Mouse (Mus musculus): Measurements from ENCODE around the gene Ccdc171. TPM values are rescaled to one million over a fixed set of nuclear protein-coding genes. Genes with fewer than 3 reads are reported as not detected.
"Not testable (repeated sequence)": the region's sequence is repeated elsewhere in the genome, so short reads cannot be mapped to it uniquely, and the experiment has no call there.

Gene Ccdc171
- polyA plus RNA-seq, 1 experiment from 2014 or later = 4.1 TPM

DNA sequence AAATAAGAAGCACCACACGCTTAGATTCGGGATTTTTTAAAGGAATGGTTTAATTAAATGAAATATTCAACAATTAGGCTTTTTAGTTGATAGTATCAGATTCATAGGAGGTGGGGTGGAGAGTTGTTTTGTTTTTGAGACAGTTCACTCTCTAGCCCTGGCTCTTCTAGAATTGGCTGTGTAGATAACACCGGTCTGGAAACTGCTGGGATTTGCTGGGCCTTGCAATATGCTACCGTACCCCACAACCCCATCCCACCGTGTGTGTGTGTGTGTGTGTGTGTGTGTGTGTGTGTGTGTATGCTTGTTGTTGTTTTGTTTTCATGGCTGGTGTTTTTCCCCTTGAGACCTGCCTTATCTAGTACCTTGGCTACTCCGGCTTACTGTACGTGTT, 24.3 kb upstream of the Ccdc171 start:
- Histone ChIP-seq H3K9me3 (ENCODE audit: control insufficient read depth, low read length) (no peaks in the 10 kb centered on the region), H3K36me3 (ENCODE audit: control insufficient read depth, insufficient read depth, low read length) (no peaks in the 10 kb centered on the region), H3K4me3 (ENCODE audit: low read depth, low read length) (no peak overlapping the region), H3K27ac (ENCODE audit: low read depth, low read length) (no peak overlapping the region; the same call in 1 of the 2 replicates), H3K4me1 (ENCODE audit: control insufficient read depth, insufficient read depth, low read length) (peaks cover 5% of the 10 kb centered on the region; the same call in 1 of the 2 replicates), H3K27me3 (ENCODE audit: control insufficient read depth, insufficient read depth, low read length) (no peaks in the 10 kb centered on the region), H3K4me2 (peak overlapping the region; percentile 47), H3K9ac (ENCODE audit: low read length) (no peak overlapping the region)
- peak; percentile 72 for ATAC-seq (ENCODE audit: low FRiP score)
- no peak for DNase-seq (ENCODE audit: low spot score, missing footprints)
- 33% methylated on average over 7 of the region's 7 CpGs for WGBS

DNA sequence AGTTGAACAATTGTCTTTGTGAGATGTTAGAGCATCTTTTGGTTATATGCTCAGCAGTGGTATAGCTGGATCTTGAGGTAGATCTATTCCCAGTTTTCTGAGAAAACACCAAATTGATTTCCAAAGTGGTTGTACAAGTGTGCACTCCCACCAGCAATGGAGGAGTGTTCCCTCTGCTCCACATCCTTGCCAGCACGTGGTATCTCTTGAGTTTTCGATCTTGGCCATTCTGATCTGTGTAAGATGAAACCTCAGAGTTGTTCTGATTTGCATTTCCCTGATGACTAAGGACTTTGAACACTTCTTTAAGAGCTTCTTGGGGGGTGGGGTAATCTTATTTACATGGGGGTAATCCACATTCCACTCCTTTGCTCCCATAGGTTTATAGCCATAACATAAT, 15.7 kb upstream of the Ccdc171 start:
- no peak for DNase-seq (ENCODE audit: low spot score, missing footprints)
- Histone ChIP-seq H3K4me2 (no peak overlapping the region), H3K9ac (ENCODE audit: low read length) (no peak overlapping the region), H3K9me3 (ENCODE audit: control insufficient read depth, low read length) (no peaks in the 10 kb centered on the region), H3K27me3 (ENCODE audit: control insufficient read depth, insufficient read depth, low read length) (no peaks in the 10 kb centered on the region), H3K36me3 (ENCODE audit: control insufficient read depth, insufficient read depth, low read length) (no peaks in the 10 kb centered on the region), H3K4me1 (ENCODE audit: control insufficient read depth, insufficient read depth, low read length) (no peaks in the 10 kb centered on the region), H3K4me3 (ENCODE audit: low read depth, low read length) (no peak overlapping the region), H3K27ac (ENCODE audit: low read depth, low read length) (no peak overlapping the region)
- ATAC-seq (ENCODE audit: low FRiP score) = no peak
- WGBS = 50% methylated on average over 2 of the region's 2 CpGs

DNA sequence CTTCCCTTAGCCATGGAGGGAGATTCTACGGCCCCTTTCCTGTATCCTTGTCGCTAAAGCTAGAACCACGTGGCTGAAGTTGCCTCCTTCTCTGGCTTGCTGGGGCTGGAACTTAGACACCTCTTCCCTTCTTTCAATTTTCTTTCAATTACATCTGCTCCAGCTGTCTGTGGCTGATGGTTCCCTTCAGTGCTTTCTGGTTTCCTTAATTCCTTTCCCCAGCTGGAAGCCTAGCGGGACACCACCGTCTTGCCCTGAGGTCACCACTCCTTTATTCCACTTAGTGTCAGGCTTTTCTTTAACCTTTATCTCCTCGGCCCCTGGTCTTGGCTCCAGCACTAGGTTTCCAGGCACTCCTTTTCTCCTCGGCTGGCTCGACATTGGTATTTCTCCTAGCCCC, 14.3 kb upstream of the Ccdc171 start:
- H3K4me2 ChIP-seq = no peak overlapping the region
- no peaks in the 10 kb centered on the region for H3K4me1 ChIP-seq (ENCODE audit: control insufficient read depth, insufficient read depth, low read length)
- no peaks in the 10 kb centered on the region for H3K36me3 ChIP-seq (ENCODE audit: control insufficient read depth, insufficient read depth, low read length)
- DNase-seq (ENCODE audit: low spot score, missing footprints) (no peak), ATAC-seq (ENCODE audit: low FRiP score) (no peak)
- H3K27me3 ChIP-seq (ENCODE audit: control insufficient read depth, insufficient read depth, low read length) = no peaks in the 10 kb centered on the region
- H3K9ac ChIP-seq (ENCODE audit: low read length) = no peak overlapping the region
- H3K4me3 ChIP-seq (ENCODE audit: low read depth, low read length) = no peak overlapping the region
- 25% methylated on average over 8 of the region's 8 CpGs for WGBS
- no peak overlapping the region for H3K27ac ChIP-seq (ENCODE audit: low read depth, low read length)
- no peaks in the 10 kb centered on the region for H3K9me3 ChIP-seq (ENCODE audit: control insufficient read depth, low read length)

DNA sequence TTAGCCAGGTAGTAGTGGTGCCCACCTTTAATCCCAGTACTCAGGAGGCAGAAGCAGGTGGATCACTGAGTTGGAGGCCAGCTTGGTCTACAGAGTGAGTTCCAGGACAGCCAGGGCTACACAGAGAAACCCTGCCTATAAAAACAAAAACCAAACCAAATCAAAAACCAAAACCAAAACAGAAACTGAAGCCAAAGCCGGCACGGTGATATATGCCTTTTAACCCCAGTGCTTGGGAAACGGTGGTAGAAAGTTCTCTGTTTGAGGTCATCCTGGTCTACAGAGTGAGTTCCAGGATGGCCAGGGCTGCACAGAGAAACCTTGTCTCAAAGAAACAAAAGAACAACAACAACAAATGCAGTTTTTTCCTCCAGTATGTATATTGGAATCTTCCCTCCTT, 13.1 kb upstream of the Ccdc171 start:
- Histone ChIP-seq H3K4me2 (no peak overlapping the region), H3K9me3 (ENCODE audit: control insufficient read depth, low read length) (no peaks in the 10 kb centered on the region), H3K27ac (ENCODE audit: low read depth, low read length) (no peak overlapping the region), H3K4me1 (ENCODE audit: control insufficient read depth, insufficient read depth, low read length) (no peaks in the 10 kb centered on the region), H3K9ac (ENCODE audit: low read length) (no peak overlapping the region), H3K4me3 (ENCODE audit: low read depth, low read length) (no peak overlapping the region), H3K36me3 (ENCODE audit: control insufficient read depth, insufficient read depth, low read length) (no peaks in the 10 kb centered on the region), H3K27me3 (ENCODE audit: control insufficient read depth, insufficient read depth, low read length) (no peaks in the 10 kb centered on the region)
- ATAC-seq (ENCODE audit: low FRiP score) (no peak), DNase-seq (ENCODE audit: low spot score, missing footprints) (no peak)
- WGBS = 87% methylated on average over 3 of the region's 3 CpGs

DNA sequence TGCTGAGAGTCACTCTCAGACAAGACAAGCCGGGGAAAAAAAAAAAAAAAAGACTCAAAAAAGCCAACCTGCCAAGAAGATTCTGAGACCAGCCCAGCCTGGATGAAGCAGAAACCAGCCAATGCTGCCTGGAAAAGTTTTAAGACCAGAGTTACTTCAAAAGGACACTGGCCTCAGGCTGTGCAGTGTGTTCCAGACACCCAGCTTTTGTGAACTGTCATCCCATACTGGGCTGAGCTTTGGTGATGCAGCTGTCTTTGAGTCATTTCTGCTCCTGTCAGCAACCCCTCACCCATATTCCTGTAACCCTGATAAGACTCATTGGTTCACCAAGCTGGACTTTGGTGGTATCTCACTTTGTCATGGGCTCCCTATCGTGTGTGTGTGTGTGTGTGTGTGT, 12.7 kb upstream of the Ccdc171 start:
- ATAC-seq (ENCODE audit: low FRiP score) (no peak), DNase-seq (ENCODE audit: low spot score, missing footprints) (no peak)
- H3K9ac ChIP-seq (ENCODE audit: low read length) = no peak overlapping the region
- H3K27me3 ChIP-seq (ENCODE audit: control insufficient read depth, insufficient read depth, low read length) = no peaks in the 10 kb centered on the region
- H3K27ac ChIP-seq (ENCODE audit: low read depth, low read length) = no peak overlapping the region
- no peak overlapping the region for H3K4me3 ChIP-seq (ENCODE audit: low read depth, low read length)
- H3K36me3 ChIP-seq (ENCODE audit: control insufficient read depth, insufficient read depth, low read length) = no peaks in the 10 kb centered on the region
- 73% methylated on average over 2 of the region's 2 CpGs for WGBS
- H3K4me1 ChIP-seq (ENCODE audit: control insufficient read depth, insufficient read depth, low read length) = no peaks in the 10 kb centered on the region
- no peaks in the 10 kb centered on the region for H3K9me3 ChIP-seq (ENCODE audit: control insufficient read depth, low read length)
- H3K4me2 ChIP-seq = no peak overlapping the region

DNA sequence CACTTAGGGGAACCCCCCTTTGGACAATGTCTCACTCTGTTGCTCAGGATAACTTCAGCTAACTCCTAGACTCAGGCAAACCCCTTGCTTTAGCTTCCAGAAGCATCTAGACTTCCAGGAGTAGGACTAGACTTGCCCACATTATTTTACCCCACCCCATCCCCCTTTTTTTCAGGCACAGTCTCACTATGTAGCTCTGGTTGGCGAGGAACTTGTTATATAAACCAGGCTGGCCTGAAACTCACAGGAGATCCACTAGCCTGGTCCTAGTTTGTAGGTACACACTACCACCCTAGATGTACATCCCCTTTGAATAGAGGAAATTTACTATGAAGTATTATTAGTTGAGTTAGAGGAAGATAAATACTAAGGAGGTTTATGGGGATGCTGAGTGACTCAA, 11.2 kb upstream of the Ccdc171 start:
- Histone ChIP-seq H3K36me3 (ENCODE audit: control insufficient read depth, insufficient read depth, low read length) (no peaks in the 10 kb centered on the region), H3K4me3 (ENCODE audit: low read depth, low read length) (no peak overlapping the region), H3K27me3 (ENCODE audit: control insufficient read depth, insufficient read depth, low read length) (no peaks in the 10 kb centered on the region), H3K9me3 (ENCODE audit: control insufficient read depth, low read length) (no peaks in the 10 kb centered on the region), H3K9ac (ENCODE audit: low read length) (no peak overlapping the region), H3K4me1 (ENCODE audit: control insufficient read depth, insufficient read depth, low read length) (no peaks in the 10 kb centered on the region), H3K4me2 (no peak overlapping the region), H3K27ac (ENCODE audit: low read depth, low read length) (no peak overlapping the region)
- DNase-seq (ENCODE audit: low spot score, missing footprints) = no peak
- WGBS = 86% methylated on average over 1 of the region's 1 CpGs
- ATAC-seq (ENCODE audit: low FRiP score) = no peak

DNA sequence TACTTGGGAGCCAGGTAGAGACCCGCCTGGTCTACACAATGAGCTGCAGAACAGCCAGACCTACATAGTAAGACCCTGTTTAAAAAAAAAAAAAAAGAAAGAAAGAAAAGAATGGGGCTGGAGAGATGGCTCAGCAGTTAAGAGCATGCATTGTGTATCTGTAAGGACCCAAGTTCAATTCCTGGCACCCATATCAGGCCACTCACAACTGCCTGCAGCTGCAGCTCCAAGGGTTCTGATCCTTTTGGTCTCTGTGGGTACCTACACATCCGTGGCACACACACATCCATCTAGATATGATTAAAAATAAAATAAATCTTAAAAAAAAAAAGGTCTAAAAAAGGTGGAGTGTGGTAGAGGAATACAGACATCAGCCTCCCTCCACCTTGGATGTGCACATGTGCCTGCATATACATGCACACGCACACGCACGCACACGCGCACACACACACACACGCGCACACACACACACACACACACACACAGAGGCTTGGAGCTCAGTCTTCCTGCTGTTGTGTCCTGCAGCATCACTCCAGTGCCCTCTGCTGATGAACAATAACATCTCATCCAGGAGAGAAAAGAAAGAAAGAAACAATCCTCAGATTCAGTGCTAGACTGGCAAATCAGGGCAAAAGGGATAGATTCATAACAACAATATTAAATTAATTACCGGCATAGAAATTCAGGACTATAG, 10.2 kb upstream of the Ccdc171 start:
- no peaks in the 10 kb centered on the region for H3K27me3 ChIP-seq (ENCODE audit: control insufficient read depth, insufficient read depth, low read length)
- H3K9ac ChIP-seq (ENCODE audit: low read length) = no peak overlapping the region
- WGBS = 86% methylated on average over 10 of the region's 10 CpGs
- ATAC-seq (ENCODE audit: low FRiP score) (no peak), DNase-seq (ENCODE audit: low spot score, missing footprints) (peak; percentile 88)
- no peaks in the 10 kb centered on the region for H3K36me3 ChIP-seq (ENCODE audit: control insufficient read depth, insufficient read depth, low read length)
- no peak overlapping the region for H3K27ac ChIP-seq (ENCODE audit: low read depth, low read length)
- H3K4me3 ChIP-seq (ENCODE audit: low read depth, low read length) = no peak overlapping the region
- H3K9me3 ChIP-seq (ENCODE audit: control insufficient read depth, low read length) = no peaks in the 10 kb centered on the region
- no peak overlapping the region for H3K4me2 ChIP-seq
- H3K4me1 ChIP-seq (ENCODE audit: control insufficient read depth, insufficient read depth, low read length) = no peaks in the 10 kb centered on the region

DNA sequence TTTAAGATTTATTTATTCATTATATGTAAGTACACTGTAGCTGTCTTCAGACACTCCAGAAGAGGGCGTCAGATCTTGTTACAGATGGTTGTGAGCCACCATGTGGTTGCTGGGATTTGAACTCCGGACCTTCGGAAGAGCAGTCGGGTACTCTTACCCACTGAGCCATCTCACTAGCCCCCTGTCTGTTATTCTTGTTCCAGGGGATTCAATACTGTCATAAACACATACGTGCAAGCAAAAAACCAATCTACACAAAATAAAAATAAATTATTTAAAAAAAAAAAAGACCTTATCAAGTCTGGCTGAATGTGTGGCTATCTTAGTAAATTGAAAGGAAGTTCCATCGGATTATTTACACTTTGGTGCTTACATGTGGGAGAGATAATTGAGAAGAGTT, 9.2 kb upstream of the Ccdc171 start:
- not testable (repeated sequence) for H3K36me3 ChIP-seq (ENCODE audit: control insufficient read depth, insufficient read depth, low read length); DNase-seq (ENCODE audit: low spot score, missing footprints); H3K4me1 ChIP-seq (ENCODE audit: control insufficient read depth, insufficient read depth, low read length); H3K27me3 ChIP-seq (ENCODE audit: control insufficient read depth, insufficient read depth, low read length); H3K27ac ChIP-seq (ENCODE audit: low read depth, low read length); H3K4me2 ChIP-seq; H3K9me3 ChIP-seq (ENCODE audit: control insufficient read depth, low read length); H3K9ac ChIP-seq (ENCODE audit: low read length); ATAC-seq (ENCODE audit: low FRiP score); H3K4me3 ChIP-seq (ENCODE audit: low read depth, low read length)
- 96% methylated on average over 4 of the region's 6 CpGs for WGBS

DNA sequence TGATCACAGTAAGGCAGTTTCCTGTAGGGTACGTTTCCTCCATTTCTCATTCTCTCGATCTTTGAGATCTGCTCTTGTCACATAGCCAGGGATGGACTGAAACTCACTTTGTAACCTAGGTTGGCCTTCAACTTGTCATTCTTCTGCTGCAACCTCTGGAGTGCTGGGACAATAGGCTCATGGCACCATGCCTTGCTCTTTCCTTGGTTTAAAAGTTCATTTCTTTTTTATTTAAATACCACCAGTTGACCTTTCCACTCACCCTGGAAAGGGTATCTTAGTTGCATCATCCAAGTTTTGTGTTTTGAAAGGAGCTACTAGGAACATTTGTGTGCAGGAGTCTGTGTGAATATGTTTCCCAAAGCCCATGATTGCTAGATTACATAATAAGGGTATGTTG, 6.2 kb upstream of the Ccdc171 start:
- H3K9me3 ChIP-seq (ENCODE audit: control insufficient read depth, low read length) = no peaks in the 10 kb centered on the region
- 76% methylated on average over 2 of the region's 2 CpGs for WGBS
- no peaks in the 10 kb centered on the region for H3K36me3 ChIP-seq (ENCODE audit: control insufficient read depth, insufficient read depth, low read length)
- DNase-seq (ENCODE audit: low spot score, missing footprints) (no peak), ATAC-seq (ENCODE audit: low FRiP score) (no peak)
- no peak overlapping the region for H3K4me3 ChIP-seq (ENCODE audit: low read depth, low read length)
- H3K9ac ChIP-seq (ENCODE audit: low read length) = no peak overlapping the region
- peaks cover 13% of the 10 kb centered on the region for H3K4me1 ChIP-seq (ENCODE audit: control insufficient read depth, insufficient read depth, low read length)
- H3K27ac ChIP-seq (ENCODE audit: low read depth, low read length) = no peak overlapping the region
- no peaks in the 10 kb centered on the region for H3K27me3 ChIP-seq (ENCODE audit: control insufficient read depth, insufficient read depth, low read length)
- no peak overlapping the region for H3K4me2 ChIP-seq
